Mouse (Mus musculus) gastrocnemius, postnatal 14 days (tissue): ENCODE measurements around the gene Cklf. TPM values are rescaled to one million over a fixed set of nuclear protein-coding genes. Genes with fewer than 3 reads are reported as not detected.
A peak's percentile ranks its signal among the peaks of the same experiment; 100 is the strongest.
"Not testable (repeated sequence)": the region's sequence is repeated elsewhere in the genome, so short reads cannot be mapped to it uniquely, and the experiment has no call there.

Source experiments
- DNase-seq: peaks from one replicate; pipeline ENCODE4 v3.0.0; 2021; ENCODE audit warnings: mixed read lengths
- intact Hi-C: fragments of 180-260 bp; cut with DNase I; formaldehyde crosslinking; loops from one replicate; pipeline ENCODE4 v1.15.1; 2025; ENCODE audit warnings: low total_unique reads
- total RNA-seq, 2 experiments: library from RNA; stranded (reverse); gene quantifications; 2 replicates each; pipeline ENCODE4 v1.2.3; 2021

Cklf gene
- total RNA-seq, 2 experiments from 2014 or later, result 3.5 to 5.0 TPM

DNA sequence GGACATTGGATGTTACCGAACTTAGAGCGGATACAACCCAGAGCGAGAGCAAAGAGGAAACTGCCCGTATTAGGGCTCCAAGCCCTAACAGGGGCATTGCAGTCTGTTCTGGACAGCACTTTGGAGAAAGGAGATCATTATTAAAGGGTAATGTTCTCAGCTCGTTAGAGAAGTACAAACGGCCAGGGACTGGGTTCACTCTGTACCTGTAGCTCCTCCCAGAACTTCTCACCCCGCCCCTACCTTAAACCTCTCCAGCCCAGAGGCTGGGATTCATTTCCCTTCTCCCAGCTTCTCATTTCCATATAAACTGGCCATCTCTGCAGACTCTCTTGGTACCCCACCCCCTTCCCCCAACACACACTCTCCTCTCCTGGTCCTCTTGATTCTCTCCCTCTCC is 800 bp downstream of the Cklf start:
- intact Hi-C loops, result loop anchor here (5.0 kb wide), 1 partner anchor 91 kb away; no protein-coding TSS in a partner anchor
- no peak for DNase-seq

- intact Hi-C loops, result loop anchor here (5.0 kb wide), 1 partner anchor 89 kb away; no protein-coding TSS in a partner anchor
- DNase-seq, result no peak
These were observed 2.4 kb downstream of the Cklf start for GRCm38 (mm10) chr8:104253016-104253415.

DNA sequence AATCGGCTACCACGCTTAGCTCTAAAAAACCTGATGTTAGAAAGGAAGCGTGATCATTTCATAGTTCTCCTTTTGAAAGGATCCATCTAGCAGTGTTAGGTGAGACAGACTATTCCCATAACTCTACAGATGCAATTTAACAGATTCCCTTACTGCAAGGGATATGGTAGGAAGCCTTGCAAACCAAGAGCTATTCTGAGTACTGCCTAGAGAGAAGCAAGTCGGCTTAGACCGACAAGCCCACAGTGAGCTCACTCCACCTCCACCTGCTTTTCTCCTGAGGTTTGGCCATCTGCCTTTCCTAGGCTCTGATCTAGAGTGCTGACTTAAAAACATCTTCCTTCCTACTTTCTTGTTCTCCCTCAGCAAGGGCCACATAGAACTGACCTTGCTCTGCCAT is 11.1 kb downstream of the Cklf start:
- intact Hi-C loops, DNase-seq: not testable (repeated sequence)

- intact Hi-C loops, DNase-seq: not testable (repeated sequence)
These were observed 13.7 kb downstream of the Cklf start for GRCm38 (mm10) chr8:104264271-104264935.

- intact Hi-C loops, result no loop called here
- DNase-seq, result no peak
These were observed 17.7 kb downstream of the Cklf start for GRCm38 (mm10) chr8:104268368-104268767.

DNA sequence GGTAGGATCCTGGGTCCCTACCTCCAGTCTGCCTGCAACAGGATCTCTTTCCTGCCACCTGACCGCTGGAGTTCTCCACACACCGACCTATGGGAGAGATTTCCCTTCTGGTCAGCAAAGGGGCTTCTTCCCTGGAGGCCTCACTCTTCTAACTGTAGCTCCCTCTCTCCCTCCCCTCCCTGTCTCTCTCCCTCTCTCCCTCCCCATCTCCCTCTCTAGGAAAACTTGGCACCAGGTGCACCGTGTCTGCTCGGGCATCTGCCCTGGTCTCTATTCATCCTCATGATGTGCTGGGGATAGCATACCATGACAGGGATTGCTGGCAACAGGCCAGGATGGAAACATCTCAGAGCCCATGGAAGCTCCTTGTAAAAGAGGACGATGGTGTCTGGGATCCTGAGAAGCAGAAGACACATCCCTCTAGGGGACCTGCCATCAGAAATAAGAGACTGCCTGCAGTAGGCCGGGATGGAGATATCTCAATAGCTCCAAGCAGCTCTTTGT is 18.3 kb downstream of the Cklf start:
- intact Hi-C loops, result no loop called here
- DNase-seq, result no peak

DNA sequence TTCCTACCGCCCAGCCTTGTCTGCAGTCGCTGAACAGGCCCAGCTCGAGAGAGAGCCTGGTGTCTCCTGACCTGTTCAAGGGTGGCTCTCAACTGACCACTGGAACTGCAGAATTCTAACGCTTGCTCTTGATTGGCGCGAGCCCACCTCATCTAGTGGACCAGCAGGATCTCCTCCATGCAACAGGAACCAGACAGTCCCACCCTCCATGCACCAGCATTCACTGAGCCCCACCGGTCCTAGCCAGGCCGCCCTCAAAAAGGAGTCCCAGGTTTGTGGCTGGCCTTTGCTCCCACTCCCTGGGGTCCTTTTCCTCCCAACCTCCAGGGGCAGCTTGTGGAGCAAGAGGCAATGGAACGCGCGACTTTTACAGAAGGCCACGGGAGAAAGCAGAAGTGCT is 42.4 kb downstream of the Cklf start, which contains the start of gene Cmtm2a:
Gene Cmtm2a (minus strand): TSS at position 101 of the 400 bp plus-strand sequence.
- intact Hi-C loops, result loop anchor here (5.0 kb wide), 1 partner anchor 39 kb away; no protein-coding TSS in a partner anchor
- DNase-seq, result not testable (repeated sequence)

GRCm38 (mm10) chr8:104294396-104294795 is 43.7 kb downstream of the Cklf start:
- intact Hi-C loops, result loop anchor here (5.0 kb wide), 1 partner anchor 38 kb away; no protein-coding TSS in a partner anchor
- DNase-seq, result no peak

GRCm38 (mm10) chr8:104301577-104301976 is 50.9 kb downstream of the Cklf start:
- intact Hi-C loops, result not testable (repeated sequence)

GRCm38 (mm10) chr8:104302536-104302935 is 51.9 kb downstream of the Cklf start:
- DNase-seq, intact Hi-C loops: not testable (repeated sequence)

More at GRCm38 (mm10) chr8:104301577-104301976, 50.9 kb downstream of the Cklf start:
- peak; percentile 7 for DNase-seq

DNA sequence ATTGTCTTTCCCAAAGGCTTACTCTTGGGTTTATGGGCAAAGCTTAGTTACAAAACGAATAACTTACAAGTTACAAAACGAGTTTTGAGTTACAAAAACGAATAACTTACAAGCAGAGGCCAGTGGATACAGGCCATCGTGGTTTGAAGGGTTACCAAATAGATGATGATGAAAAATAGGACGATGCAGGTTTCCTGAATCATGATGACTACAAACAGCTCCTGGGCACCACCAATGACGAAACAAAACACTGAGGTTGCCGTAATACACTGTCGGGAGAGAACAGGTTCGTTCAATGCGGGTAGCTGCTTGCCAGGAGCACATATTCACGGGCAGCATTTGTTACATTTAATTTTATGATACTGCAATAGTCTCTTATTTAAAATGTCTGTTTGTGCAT is 54.3 kb downstream of the Cklf start:
- no peak for DNase-seq
- intact Hi-C loops, result no loop called here

DNA sequence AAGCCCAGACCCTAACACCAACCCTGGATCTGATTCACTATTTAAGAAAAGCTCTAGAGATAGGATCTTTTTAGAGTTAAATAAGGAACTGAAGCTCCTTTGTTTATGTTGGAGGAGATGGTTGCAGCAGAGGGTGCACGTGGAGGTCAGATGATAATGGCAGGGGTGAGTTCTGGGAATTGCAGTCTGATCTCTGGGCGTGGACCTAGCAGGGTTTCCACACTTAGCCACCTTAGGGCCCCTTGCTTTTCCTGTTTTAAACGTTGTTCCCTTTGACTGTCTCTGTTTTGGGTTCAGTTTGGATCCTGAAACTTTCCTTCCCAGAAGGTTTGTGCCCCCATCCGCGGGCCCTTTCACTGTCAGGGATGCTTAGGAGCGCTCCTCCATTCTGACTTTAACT is 57.7 kb downstream of the Cklf start:
- intact Hi-C loops, DNase-seq: not testable (repeated sequence)

DNA sequence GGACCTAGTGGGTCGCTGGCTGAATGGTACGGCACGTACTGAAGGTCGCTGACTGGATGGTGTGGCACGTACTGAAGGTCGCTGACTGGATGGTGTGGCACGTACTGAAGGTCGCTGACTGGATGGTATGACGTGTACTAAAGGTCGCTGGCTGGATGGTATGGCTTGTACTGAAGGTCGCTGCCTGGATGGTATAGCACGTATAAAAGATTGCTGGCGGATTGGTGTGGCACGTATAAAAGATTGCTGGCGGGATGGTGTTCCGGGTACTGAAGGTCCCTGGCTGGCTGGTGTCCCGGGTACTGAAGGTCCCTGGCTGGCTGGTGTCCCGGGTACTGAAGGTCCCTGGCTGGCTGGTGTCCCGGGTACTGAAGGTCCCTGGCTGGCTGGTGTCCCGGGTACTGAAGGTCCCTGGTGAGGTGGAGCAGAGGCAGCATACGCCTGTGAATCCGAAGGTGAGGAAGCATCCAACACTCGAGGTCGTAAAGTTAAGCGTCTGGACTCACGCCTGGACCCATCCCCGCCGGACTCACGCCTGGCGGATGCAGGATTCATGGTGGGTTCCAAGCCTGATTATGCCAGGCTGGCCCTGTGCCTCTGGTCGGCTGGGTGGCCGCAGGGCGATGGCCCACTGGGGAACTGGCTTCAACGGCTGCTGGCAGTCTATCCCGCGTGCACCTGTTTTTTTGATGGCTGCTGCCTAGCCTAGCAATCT is 58.9 kb downstream of the Cklf start, which contains the start of the genes Gm45711 and Cmtm1:
Gene Gm45711 (minus strand): TSS at position 641 of the 715 bp plus-strand sequence.
Gene Cmtm1 (minus strand): TSS at position 705 of the 715 bp plus-strand sequence.
- peak; percentile 66 for DNase-seq
- intact Hi-C loops, result not testable (repeated sequence)

GRCm38 (mm10) chr8:104312023-104312422 is 61.4 kb downstream of the Cklf start:
- intact Hi-C loops, DNase-seq: not testable (repeated sequence)

- peak; percentile 8 for DNase-seq
- intact Hi-C loops, result no loop called here
These were observed 62.6 kb downstream of the Cklf start for GRCm38 (mm10) chr8:104313311-104313710.

Other genes with a start within 250 kb of the Cklf start
- 100 to 1,000 TPM; 134 to 136 TPM for gene Cdh5, start 149.2 kb upstream of the Cklf start, total RNA-seq
- under 1 TPM; 0.53 to 0.90 TPM for gene Bean1, start 80.4 kb upstream of the Cklf start, total RNA-seq
- gene Tk2, start 2.3 kb upstream of the Cklf start, total RNA-seq, result 1 to 10 TPM; 3.7 to 4.7 TPM
- gene Cmtm2a, start 42.3 kb downstream of the Cklf start, total RNA-seq, result not detected
- not detected for gene Gm45711, start 59.2 kb downstream of the Cklf start, total RNA-seq
- not detected for gene Cmtm1, start 59.3 kb downstream of the Cklf start, total RNA-seq
- gene Gm11020, start 70.7 kb downstream of the Cklf start, total RNA-seq, result not detected
- gene Cmtm2b, start 71.4 kb downstream of the Cklf start, total RNA-seq, result not detected
- 10 to 100 TPM; 15.2 to 21.7 TPM for gene Cmtm3, start 88.5 kb downstream of the Cklf start, total RNA-seq
- 1 to 10 TPM; 4.7 to 4.8 TPM for gene Cmtm4, start 144.9 kb downstream of the Cklf start, total RNA-seq
- 100 to 1,000 TPM in 1 of 2 experiments, 10 to 100 TPM in 1; 99.3 to 104 TPM for gene Dync1li2, start 192.2 kb downstream of the Cklf start, total RNA-seq